24 mouse cellular contexts compared by ENCODE assay signal in genomic region chr3:140521653-140522278, GRCm38 (mm10).
"Had no signal": no experiment of that assay in that cellular context is flagged by ENCODE, and none has a peak within 500 bp of the region (broad histone marks: within the 10 kb centered on the region; RNA-seq: fewer than 3 reads in every experiment).

No protein-coding gene starts in this region.

- H3K4me1 ChIP-seq: kidney, embryonic 15.5 days; limb, embryonic 12.5 days; limb, embryonic 15.5 days; neural tube, embryonic 12.5 days; neural tube, embryonic 15.5 days; stomach, embryonic 15.5 days had no signal

- H3K9ac ChIP-seq: kidney, embryonic 15.5 days; limb, embryonic 12.5 days; limb, embryonic 15.5 days; liver, embryonic 14.5 days; liver, postnatal 0 days; lung, embryonic 14.5 days; neural tube, embryonic 12.5 days; neural tube, embryonic 15.5 days; stomach, embryonic 15.5 days had no signal

- H3K27me3 ChIP-seq: kidney, embryonic 15.5 days; limb, embryonic 12.5 days; limb, embryonic 15.5 days; megakaryocyte, embryonic 14.5 days; neural tube, embryonic 12.5 days; neural tube, embryonic 15.5 days; stomach, embryonic 15.5 days had no signal

- H3K36me3 ChIP-seq: kidney, embryonic 15.5 days; limb, embryonic 12.5 days; limb, embryonic 15.5 days; neural tube, embryonic 12.5 days; neural tube, embryonic 15.5 days; stomach, embryonic 15.5 days had no signal

- H3K9me3 ChIP-seq: kidney, embryonic 15.5 days; limb, embryonic 12.5 days; limb, embryonic 15.5 days; megakaryocyte, embryonic 14.5 days; neural tube, embryonic 12.5 days; neural tube, embryonic 15.5 days; stomach, embryonic 15.5 days had no signal

- H3K4me3 ChIP-seq: kidney, embryonic 15.5 days; layer of hippocampus, adult 2 months; limb, embryonic 12.5 days; limb, embryonic 15.5 days; megakaryocyte, embryonic 14.5 days; neural tube, embryonic 12.5 days; neural tube, embryonic 15.5 days; stomach, embryonic 15.5 days had no signal

- H3K27ac ChIP-seq: kidney, embryonic 15.5 days; layer of hippocampus, adult 2 months; limb, embryonic 12.5 days; limb, embryonic 15.5 days; liver, embryonic 14.5 days; macrophage; neural tube, embryonic 12.5 days; neural tube, embryonic 15.5 days; stomach, embryonic 15.5 days had no signal

- ATAC-seq: liver, postnatal 0 days; lung, postnatal 0 days had no signal

- DNase-seq: kidney, adult 11 months; kidney, adult 8-10 months; kidney, postnatal 14 days; layer of hippocampus, adult 9-11 months; liver, postnatal 0 days; lung, embryonic 14.5 days; midbrain, embryonic 14.5 days; right cerebral cortex, adult 18-20 months; right cerebral cortex, postnatal 14 days; right cerebral cortex, postnatal 4 days; thymus, postnatal 25 days had no signal

- H3K4me2 ChIP-seq: kidney, embryonic 15.5 days; limb, embryonic 12.5 days; limb, embryonic 15.5 days; liver, embryonic 11.5 days; lung, embryonic 14.5 days; midbrain, embryonic 11.5 days; neural tube, embryonic 12.5 days; neural tube, embryonic 15.5 days; stomach, embryonic 15.5 days had no signal
